Mouse (Mus musculus) bone marrow, adult 2 months (tissue): Measurements from ENCODE around the gene Stk38l.

ENCODE experiments used
- CTCF ChIP-seq: fragments of 200-500 bp; IDR thresholded peaks from 2 replicates; pipeline ENCODE4 v1.5.1; 2011; ENCODE audit warnings: low read length, control low read depth; ENCODE audit not compliant: control insufficient read depth, insufficient read depth
- POLR2A ChIP-seq: fragments of 200-500 bp; IDR thresholded peaks from 2 replicates; pipeline ENCODE4 v1.6.1; 2011; ENCODE audit warnings: low read depth, mild to moderate bottlenecking, control low read depth, low read length, borderline replicate concordance; ENCODE audit not compliant: control insufficient read depth

DNA sequence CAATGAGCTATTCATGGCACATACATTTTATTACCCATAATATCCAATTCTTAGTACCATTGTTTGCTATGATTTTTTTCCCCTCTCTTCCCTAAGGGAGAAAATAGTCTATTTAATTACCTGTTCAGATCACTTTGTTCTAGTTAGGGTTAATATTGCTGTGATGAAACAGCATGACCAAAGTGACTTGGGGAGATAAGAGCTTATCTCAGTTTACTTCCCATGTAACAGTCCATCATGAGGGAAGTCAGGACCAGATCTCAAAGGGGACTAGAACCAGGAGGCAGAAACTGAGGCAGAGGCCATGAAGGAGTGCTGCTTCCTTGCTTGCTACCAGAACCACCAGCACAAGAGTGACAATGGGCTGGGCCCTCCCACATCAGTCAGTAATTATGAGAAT is 15.9 kb downstream of the Stk38l start:
- no peak for TF ChIP-seq POLR2A
- no peak for TF ChIP-seq CTCF
